Mouse (Mus musculus) cortical plate, adult 2 months (tissue): ENCODE measurements at regions not wholly inside any gene's neighbourhood (a gene's known extent, or its start where the extent isn't known, plus 50 kb on each side); places are given as distances from the start of the nearest gene placed in this dataset.
A peak's percentile ranks its signal among the peaks of the same experiment; 100 is the strongest.

ENCODE experiments used
- H3K27ac ChIP-seq: fragments of 200-500 bp; 2 replicates; pipeline ENCODE4 v1.5.1; 2012; ENCODE audit warnings: low read length, control low read depth, inconsistent platforms; ENCODE audit not compliant: insufficient read depth
- H3K4me1 ChIP-seq: fragments of 200-500 bp; 2 replicates; pipeline ENCODE4 v1.6.1; 2011; ENCODE audit warnings: low read length; ENCODE audit not compliant: control insufficient read depth, insufficient read depth
- H3K4me3 ChIP-seq: fragments of 200-500 bp; 2 replicates; pipeline ENCODE4 v1.5.1; 2011; ENCODE audit warnings: mild to moderate bottlenecking, low read length, control low read depth; ENCODE audit not compliant: insufficient read depth
- CTCF ChIP-seq: fragments of 200-500 bp; IDR thresholded peaks from 2 replicates; pipeline ENCODE4 v1.5.1; 2011; ENCODE audit warnings: mild to moderate bottlenecking, control low read depth, low read length; ENCODE audit not compliant: insufficient read depth; ENCODE audit errors: extremely low read depth
- POLR2A ChIP-seq: fragments of 200-500 bp; IDR thresholded peaks from 2 replicates; pipeline ENCODE4 v1.6.1; 2011; ENCODE audit warnings: mild to moderate bottlenecking, low read length, control low read depth; ENCODE audit not compliant: insufficient read depth; ENCODE audit errors: extremely low read depth

- no peak overlapping the region for H3K27ac ChIP-seq
- TF ChIP-seq CTCF (no peak), POLR2A (no peak)
- no peaks in the 10 kb centered on the region for H3K4me1 ChIP-seq
- H3K4me3 ChIP-seq, result no peak overlapping the region
These were observed 509.8 kb downstream of the Flrt2 start for GRCm38 (mm10) chr12:96201855-96202254.

- TF ChIP-seq CTCF, result no peak
- Histone ChIP-seq H3K27ac (no peak overlapping the region), H3K4me1 (no peaks in the 10 kb centered on the region), H3K4me3 (no peak overlapping the region)
These were observed 534.4 kb downstream of the Flrt2 start for GRCm38 (mm10) chr12:96226446-96226845.

- Histone ChIP-seq H3K27ac (no peak overlapping the region), H3K4me1 (no peaks in the 10 kb centered on the region), H3K4me3 (no peak overlapping the region)
- TF ChIP-seq POLR2A (no peak), CTCF (no peak)
These were observed 536.7 kb downstream of the Flrt2 start for GRCm38 (mm10) chr12:96228714-96229113.

GRCm38 (mm10) chr12:96235510-96235909, 543.5 kb downstream of the Flrt2 start:
- H3K4me3 ChIP-seq, result no peak overlapping the region
- TF ChIP-seq CTCF (no peak), POLR2A (no peak)
- H3K4me1 ChIP-seq, result no peaks in the 10 kb centered on the region
- no peak overlapping the region for H3K27ac ChIP-seq

- Histone ChIP-seq H3K4me1 (no peaks in the 10 kb centered on the region), H3K27ac (no peak overlapping the region), H3K4me3 (no peak overlapping the region)
- no peak for TF ChIP-seq POLR2A
- TF ChIP-seq CTCF, result no peak
These were observed 544.0 kb downstream of the Flrt2 start for GRCm38 (mm10) chr12:96235996-96236525.

GRCm38 (mm10) chr12:96239642-96240041, 547.6 kb downstream of the Flrt2 start:
- H3K27ac ChIP-seq, result no peak overlapping the region
- TF ChIP-seq POLR2A (no peak), CTCF (no peak)
- H3K4me1 ChIP-seq, result no peaks in the 10 kb centered on the region
- H3K4me3 ChIP-seq, result no peak overlapping the region

GRCm38 (mm10) chr12:96261978-96262377, 570.0 kb downstream of the Flrt2 start:
- no peak for TF ChIP-seq POLR2A
- TF ChIP-seq CTCF, result no peak
- H3K4me3 ChIP-seq, result no peak overlapping the region
- H3K27ac ChIP-seq, result no peak overlapping the region
- no peaks in the 10 kb centered on the region for H3K4me1 ChIP-seq

GRCm38 (mm10) chr12:96275894-96276293, 583.9 kb downstream of the Flrt2 start:
- no peak overlapping the region for H3K4me3 ChIP-seq
- no peaks in the 10 kb centered on the region for H3K4me1 ChIP-seq
- H3K27ac ChIP-seq, result no peak overlapping the region
- TF ChIP-seq CTCF (no peak), POLR2A (no peak)

- Histone ChIP-seq H3K27ac (no peak overlapping the region), H3K4me3 (no peak overlapping the region), H3K4me1 (no peaks in the 10 kb centered on the region)
- TF ChIP-seq CTCF (peak; percentile 32; the same call in 1 of the 2 replicates), POLR2A (no peak)
These were observed 619.1 kb downstream of the Flrt2 start for GRCm38 (mm10) chr12:96311137-96311536.

GRCm38 (mm10) chr12:96323061-96323786, 631.2 kb downstream of the Flrt2 start:
- Histone ChIP-seq H3K4me3 (no peak overlapping the region), H3K27ac (no peak overlapping the region), H3K4me1 (no peaks in the 10 kb centered on the region)
- TF ChIP-seq POLR2A, result no peak
- TF ChIP-seq CTCF, result no peak
